Mouse (Mus musculus) kidney, adult 18-20 months (tissue): ENCODE results near the gene Kitl.

Experiments used
- DNase-seq: peaks from one replicate; pipeline ENCODE4 v3.0.0; 2021

Gene Kitl

DNA sequence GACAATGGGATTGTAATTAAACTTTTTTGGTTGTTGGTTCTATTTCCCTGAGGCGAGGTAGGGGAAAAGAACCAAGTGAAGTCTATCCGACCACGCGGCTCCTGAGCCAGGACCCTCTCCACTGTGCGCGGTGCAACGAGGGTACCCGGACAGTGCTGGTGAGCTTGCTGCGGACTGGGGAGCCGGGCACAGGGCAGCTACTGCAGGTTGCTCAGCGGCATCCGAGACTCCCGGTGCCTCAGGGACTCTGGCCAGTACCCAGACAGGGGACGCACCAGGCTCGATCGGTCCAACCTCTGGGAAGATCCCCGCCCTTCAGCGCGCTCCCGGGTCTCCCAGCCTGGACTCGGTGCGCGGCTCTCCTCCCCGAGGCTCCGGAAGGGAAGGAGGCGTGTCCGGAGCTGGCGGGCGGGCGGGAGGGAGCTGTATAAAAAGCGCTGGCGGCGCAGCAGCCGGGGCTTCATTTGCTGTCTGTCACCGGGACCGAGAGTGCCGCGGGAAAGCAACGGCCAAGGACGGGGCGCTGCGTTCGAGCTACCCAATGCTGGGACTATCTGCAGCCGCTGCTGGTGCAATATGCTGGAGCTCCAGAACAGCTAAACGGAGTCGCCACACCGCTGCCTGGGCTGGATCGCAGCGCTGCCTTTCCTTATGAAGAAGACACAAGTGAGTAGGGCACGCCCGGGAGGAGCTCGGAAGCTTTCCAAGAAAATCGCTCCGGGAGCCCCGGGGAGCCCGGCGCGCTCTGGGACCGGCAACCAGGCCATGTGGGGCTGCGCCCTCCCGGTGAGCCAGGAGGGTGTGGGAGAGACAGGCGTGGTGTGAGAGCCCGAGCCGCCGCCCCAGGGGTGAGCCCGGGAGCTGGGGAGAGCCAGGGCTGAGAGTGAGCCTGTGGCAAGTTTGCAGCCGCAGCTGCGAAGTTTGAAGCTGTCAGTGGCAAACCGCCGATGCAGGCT, at the start of gene Kitl:
Gene Kitl, plus strand, starts transcription at position 261 of the 956 bp plus-strand sequence.
- DNase-seq = peak; percentile 83

GRCm38 (mm10) chr10:99972866-99973265, 42.6 kb upstream of the Kitl start:
- DNase-seq = no peak

- DNase-seq = no peak
Observed at GRCm38 (mm10) chr10:99980096-99980495, 35.3 kb upstream of the Kitl start.

- DNase-seq = no peak
Observed at GRCm38 (mm10) chr10:99980916-99981315, 34.5 kb upstream of the Kitl start.

DNA sequence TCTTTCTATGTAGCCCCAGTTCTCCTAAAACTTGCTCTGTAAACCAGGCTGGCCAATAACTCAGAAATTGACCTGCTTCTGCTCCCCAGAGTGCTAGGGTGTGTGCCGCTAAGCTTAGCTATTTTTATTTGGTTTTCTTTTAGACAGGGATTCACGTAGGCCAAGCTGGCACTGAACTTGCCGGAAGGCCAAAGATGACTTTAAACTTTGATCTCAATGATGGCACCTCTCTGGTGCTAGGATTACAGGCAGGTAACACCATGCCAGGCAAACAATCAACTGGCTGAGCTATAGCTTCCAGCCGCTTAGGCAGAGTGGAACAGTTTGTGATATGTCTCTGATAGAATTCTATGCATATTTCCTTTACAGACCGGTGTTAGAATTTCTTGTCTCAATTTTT, 33.5 kb upstream of the Kitl start:
- DNase-seq = no peak

GRCm38 (mm10) chr10:99986745-99987144, 28.7 kb upstream of the Kitl start:
- DNase-seq = no peak

GRCm38 (mm10) chr10:99989758-99990157, 25.7 kb upstream of the Kitl start:
- no peak for DNase-seq

- no peak for DNase-seq
Observed at GRCm38 (mm10) chr10:99992121-99992520, 23.3 kb upstream of the Kitl start.

GRCm38 (mm10) chr10:100001452-100001851, 14.0 kb upstream of the Kitl start:
- DNase-seq = no peak

DNA sequence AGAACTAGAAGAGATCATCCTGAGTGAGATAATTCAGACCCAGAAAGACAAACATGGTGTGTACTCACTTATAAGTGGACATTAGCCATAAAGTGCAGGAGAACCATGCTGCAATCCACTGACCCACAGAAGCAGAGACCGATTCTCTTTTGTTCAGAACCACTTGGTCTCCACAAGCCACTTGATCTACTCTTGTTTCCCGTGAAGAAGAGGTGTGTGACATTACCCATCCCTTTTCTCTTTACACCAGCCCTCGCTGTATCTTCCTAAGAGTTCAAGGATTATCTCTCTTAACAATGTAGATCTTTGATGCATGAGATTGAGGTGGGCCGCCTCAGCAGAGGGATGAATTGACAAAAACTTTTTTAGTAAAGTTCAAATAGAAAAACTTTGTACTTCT, 11.6 kb upstream of the Kitl start:
- DNase-seq = no peak

- no peak for DNase-seq
Observed at GRCm38 (mm10) chr10:100009681-100010080, 5.7 kb upstream of the Kitl start.

- no peak for DNase-seq
Observed at GRCm38 (mm10) chr10:100010291-100010690, 5.1 kb upstream of the Kitl start.

GRCm38 (mm10) chr10:100014096-100014495, 1.3 kb upstream of the Kitl start:
- DNase-seq = no peak

DNA sequence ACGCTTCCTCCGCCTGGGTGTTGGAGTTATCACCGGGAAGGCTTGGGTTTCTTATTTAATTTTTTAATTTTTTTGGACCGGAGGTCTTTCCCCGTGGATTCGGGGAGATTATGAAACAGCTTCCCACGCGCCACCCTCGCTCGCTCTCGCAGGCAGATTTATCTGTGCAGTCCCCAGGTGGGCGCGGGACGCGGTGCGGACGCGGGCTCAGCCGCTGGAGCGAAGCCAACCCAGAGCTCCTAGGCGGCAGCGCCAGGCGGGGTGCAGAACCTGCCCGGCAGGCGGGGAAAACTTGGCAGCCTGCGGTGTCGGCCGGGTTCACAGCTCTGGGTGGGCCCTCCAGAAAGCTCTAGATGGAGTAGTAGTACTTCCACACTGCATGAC, 888 bp downstream of the Kitl start:
- DNase-seq = peak; percentile 71

- peak; percentile 22 for DNase-seq
Observed at GRCm38 (mm10) chr10:100016941-100017770, 1.7 kb downstream of the Kitl start.

DNA sequence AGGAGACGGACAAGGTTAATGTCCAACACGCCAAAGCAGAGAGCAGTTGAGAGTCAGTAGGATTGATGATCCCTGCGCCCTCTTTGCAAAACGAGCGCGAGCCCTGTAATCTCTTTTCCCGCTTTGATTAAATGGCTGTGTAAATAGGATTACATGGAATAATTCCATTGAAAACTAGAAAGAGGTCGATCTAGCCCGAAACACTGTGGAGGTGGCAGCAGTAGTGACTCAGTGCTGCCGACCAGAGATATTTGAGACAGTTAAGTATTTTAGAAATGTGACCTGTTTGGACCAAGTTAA, 2.3 kb downstream of the Kitl start:
- no peak for DNase-seq

GRCm38 (mm10) chr10:100018493-100018892, 3.1 kb downstream of the Kitl start:
- no peak for DNase-seq

DNA sequence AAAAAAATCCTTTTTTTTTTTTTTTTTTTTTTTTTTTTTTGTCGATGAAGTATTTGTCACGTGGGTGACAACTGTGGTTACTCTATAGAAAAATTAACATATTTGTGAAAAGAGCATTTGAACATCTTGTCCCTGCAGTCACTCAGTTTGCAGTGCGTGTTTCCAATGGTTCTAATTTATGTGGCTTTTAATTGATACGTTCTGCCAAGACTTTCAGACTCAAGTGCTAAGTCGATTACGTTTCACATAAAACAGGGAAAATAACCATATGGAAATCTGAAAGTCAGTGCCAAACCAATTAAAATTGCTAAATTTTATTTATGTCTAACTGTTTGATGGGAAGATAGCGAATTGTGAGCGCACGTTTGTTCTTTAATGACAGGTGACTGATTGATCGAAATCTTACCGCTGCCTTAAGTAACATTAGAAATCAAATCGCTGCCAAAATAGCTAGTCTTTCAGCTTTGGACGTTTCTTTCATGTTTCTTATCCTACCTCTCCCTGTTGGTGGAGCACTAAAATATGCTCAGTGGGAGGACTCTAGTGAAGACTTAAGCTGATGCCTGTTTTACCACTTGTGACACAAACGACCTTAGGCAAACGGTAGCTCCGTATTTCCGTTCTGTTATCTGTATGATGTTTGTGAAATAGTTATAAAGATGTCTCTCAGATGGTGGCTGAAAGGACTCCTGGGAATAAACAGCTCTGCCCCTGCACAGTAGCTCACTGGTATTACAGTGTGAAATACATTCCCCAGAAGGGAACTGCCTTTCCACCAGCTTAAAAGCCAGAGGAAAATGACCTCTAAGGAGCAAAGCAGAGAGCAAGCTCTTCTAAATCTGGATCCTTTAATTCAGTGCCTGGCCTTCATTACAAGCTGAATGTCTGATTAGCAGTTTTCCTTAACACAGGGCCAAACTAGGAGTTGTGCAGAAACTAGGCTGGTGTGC, 4.1 kb downstream of the Kitl start:
- DNase-seq = no peak

- no peak for DNase-seq
Observed at GRCm38 (mm10) chr10:100022090-100022834, 6.8 kb downstream of the Kitl start.

DNA sequence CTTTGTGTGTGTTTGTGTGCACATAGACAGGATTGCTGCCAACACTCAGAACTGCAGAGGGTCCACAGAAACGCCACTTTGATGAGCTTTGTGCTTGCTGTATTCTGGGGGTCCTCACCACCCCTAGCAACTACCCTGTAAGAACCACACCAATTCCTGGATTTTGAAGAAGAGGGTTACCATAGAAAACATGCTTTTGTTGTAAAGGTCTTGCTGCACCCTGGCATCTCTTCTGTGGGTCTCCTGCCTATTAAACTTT, 7.3 kb downstream of the Kitl start:
- no peak for DNase-seq

GRCm38 (mm10) chr10:100025665-100026064, 10.2 kb downstream of the Kitl start:
- no peak for DNase-seq

- DNase-seq = no peak
Observed at GRCm38 (mm10) chr10:100026778-100027177, 11.3 kb downstream of the Kitl start.
